Mouse (Mus musculus): ENCODE results near the gene Ppp1r1b.
A peak's percentile ranks its signal among the peaks of the same experiment; 100 is the strongest.

Gene Ppp1r1b

DNA sequence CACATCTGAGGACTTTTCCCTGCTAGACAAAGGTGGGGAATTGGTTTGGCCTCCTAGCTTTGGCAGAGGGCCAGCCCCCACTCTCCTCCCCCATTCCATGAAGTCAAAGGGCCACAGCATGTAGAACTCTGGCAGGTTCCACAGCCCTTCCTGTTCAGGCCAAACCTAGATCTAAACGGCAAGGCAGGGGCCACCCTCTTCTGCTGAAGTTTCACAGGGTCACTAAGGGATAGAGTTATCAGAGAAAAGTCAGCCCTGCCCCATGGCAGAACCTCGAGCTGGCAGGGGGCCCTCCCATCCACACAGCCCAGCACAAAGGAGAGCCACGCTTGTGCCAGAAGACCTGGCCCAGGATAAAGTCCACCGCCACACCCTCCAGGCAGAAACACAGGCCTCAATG, 46.8 kb downstream of the Ppp1r1b start:
- no peak for DNase-seq (ENCODE audit: low spot score in 2 of 2)

DNA sequence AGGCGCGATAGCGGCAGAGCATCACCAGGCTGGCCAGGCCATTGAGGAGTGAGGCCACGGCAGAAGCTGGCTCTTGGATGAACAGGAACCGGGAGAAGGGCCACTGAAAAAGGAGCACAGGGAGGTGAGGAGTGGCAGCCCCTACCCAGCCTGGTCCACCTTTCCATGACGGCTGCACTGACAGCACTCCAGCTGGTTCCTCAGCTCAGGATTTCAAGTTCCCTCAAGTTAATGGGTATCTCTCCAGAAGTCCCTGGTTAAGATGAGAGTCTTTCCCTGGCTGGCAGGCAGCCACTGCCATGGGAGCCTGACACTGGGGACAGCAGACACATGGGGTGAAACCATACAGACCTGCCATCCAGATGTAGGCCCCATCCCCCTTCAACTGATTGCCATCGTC, 49.7 kb downstream of the Ppp1r1b start:
- DNase-seq (ENCODE audit: low spot score in 2 of 2), result no peak

DNA sequence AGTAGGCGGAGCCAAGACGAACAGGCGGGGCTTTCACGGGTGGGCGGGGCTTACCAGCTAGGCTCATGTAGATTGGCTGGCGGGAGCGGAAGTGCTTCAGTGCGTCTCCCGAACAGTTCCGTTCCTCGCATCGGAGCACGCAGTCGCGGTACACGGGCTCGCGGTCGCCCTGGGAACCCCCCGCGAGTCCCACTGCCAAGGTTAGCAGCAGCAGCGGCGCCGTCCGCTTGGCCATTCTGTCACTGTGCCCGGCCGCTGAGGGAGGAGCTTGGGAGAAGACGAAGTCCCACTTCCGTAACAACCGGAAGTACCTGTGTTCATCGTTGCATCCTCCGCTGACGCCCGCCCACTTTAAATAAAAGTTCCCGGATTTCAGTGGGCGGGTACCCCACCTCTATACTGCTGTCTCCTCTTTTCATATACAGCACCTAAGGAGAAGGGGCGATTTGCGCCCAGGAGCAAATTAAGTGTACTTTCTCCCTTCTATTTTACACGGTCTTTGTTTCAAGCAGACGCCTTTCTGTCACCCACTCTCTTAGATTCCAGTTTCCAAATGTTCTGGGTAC, 52.0 kb downstream of the Ppp1r1b start, which contains the start of gene Pgap3:
Gene Pgap3 (minus strand): TSS at position 330 of the 566 bp plus-strand sequence.
- DNase-seq (ENCODE audit: low spot score in 2 of 2), result peak; percentile 78 to 87

DNA sequence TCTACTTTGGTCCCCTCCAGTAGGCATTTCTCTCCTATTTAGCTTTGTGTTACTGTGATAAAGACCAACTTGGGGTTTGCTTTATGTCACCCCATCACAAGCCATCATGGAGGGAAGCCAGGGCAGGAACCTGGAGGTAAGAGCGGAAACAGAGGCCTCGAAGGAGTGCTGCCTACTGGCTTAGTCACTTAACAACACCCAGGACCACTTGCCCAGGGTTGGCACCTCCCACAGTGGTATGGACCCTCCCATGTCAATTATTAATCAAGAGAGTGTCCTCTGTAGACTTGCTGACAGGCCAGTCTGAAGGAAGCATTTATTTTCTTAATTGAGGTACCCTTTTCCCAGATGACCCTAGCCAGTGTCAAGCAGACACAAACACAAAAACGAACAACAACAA, 52.6 kb downstream of the Ppp1r1b start:
- no peak for DNase-seq (ENCODE audit: low spot score in 2 of 2)

DNA sequence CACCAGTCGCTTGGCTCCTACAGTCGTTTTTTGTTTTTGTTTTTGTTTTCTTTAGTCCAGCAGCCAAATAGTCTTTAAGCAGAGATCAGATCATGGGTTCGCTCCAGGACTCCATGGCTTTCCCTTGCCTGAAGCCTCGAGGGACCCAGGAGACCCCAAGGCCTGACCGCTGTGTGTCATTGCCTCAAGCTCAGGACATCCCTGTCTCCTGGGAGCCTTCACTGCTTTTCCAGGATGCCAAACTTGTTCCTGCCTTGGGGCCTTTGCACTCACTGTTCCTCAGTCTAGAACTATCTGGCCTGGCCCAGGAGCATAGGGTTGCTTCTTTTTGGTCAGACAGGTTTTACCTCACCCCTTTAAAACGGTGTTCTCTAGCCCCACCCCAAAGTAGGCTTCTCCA, 58.4 kb downstream of the Ppp1r1b start:
- DNase-seq (ENCODE audit: low spot score in 2 of 2), result no peak
